Mouse (Mus musculus) heart, embryonic 11.5 days (tissue): Measurements from ENCODE around the gene Acbd3. TPM values are rescaled to one million over a fixed set of nuclear protein-coding genes. Genes with fewer than 3 reads are reported as not detected.

ENCODE experiments used
- ATAC-seq: fragments of 200-750 bp; cut with Nextera tagmentation; replicated peaks from 2 replicates; pipeline ENCODE4 v1.8.0; 2017; ENCODE audit warnings: moderate library complexity; ENCODE audit not compliant: insufficient number of reproducible peaks, low FRiP score, low TSS enrichment
- H3K27ac ChIP-seq: fragments of 300-500 bp; sonication (generic); 2 replicates; pipeline ENCODE4 v1.5.1; 2014; ENCODE audit warnings: mild to moderate bottlenecking, low read depth, low read length
- H3K27me3 ChIP-seq: fragments of 300-500 bp; sonication (generic); 2 replicates; pipeline ENCODE4 v1.6.1; 2014; ENCODE audit warnings: mild to moderate bottlenecking, low read length, mixed read lengths; ENCODE audit not compliant: control insufficient read depth, insufficient read depth
- H3K36me3 ChIP-seq: fragments of 300-500 bp; sonication (generic); 2 replicates; pipeline ENCODE4 v1.6.1; 2014; ENCODE audit warnings: mild to moderate bottlenecking, low read length, moderate library complexity, mixed read lengths; ENCODE audit not compliant: control insufficient read depth, insufficient read depth
- H3K4me1 ChIP-seq: fragments of 300-500 bp; sonication (generic); 2 replicates; pipeline ENCODE4 v1.6.1; 2014; ENCODE audit warnings: low read length; ENCODE audit not compliant: control insufficient read depth, insufficient read depth
- H3K4me2 ChIP-seq: fragments of 300-500 bp; sonication (generic); 2 replicates; pipeline ENCODE4 v1.6.1; 2014; ENCODE audit warnings: mild to moderate bottlenecking, moderate library complexity
- H3K4me3 ChIP-seq: fragments of 300-500 bp; sonication (generic); 2 replicates; pipeline ENCODE4 v1.5.1; 2014; ENCODE audit warnings: low read depth, low read length
- H3K9ac ChIP-seq: fragments of 300-500 bp; sonication (generic); 2 replicates; pipeline ENCODE4 v1.6.1; 2014; ENCODE audit warnings: mild to moderate bottlenecking, low read depth, low read length, moderate library complexity
- H3K9me3 ChIP-seq: fragments of 300-500 bp; sonication (generic); replicated peaks from 2 replicates; pipeline ENCODE4 v1.6.1; 2016; ENCODE audit warnings: low read length; ENCODE audit not compliant: control insufficient read depth
- WGBS: fragments of 180-500 bp; shearing (Covaris S2); extraction: QIAGEN DNeasy Blood & Tissue Kit; methylation state at CpG from one replicate; pipeline ENCODE4 v1.1.7; 2014; ENCODE audit not compliant: insufficient replicate concordance; 5-methylcytosine and 5-hydroxymethylcytosine counted together
- polyA plus RNA-seq: library from polyadenylated mRNA; unstranded; fragments of >200 nt; fragmentation: Nextera tagmentation; extraction: Ambion mirVana; gene quantifications from 2 replicates; pipeline ENCODE4 v1.2.1, GENCODE M21; 2014

Gene Acbd3
- polyA plus RNA-seq, 1 experiment from 2014 or later, result 23.0 TPM

GRCm38 (mm10) chr1:180754376-180754775, 28.5 kb downstream of the Acbd3 start:
- H3K4me2 ChIP-seq, result no peak overlapping the region
- H3K9ac ChIP-seq, result no peak overlapping the region
- peaks cover 12% of the 10 kb centered on the region; the same call in 1 of the 2 replicates for H3K36me3 ChIP-seq
- H3K4me1 ChIP-seq, result no peaks in the 10 kb centered on the region
- H3K9me3 ChIP-seq, result no peaks in the 10 kb centered on the region
- no peak overlapping the region for H3K4me3 ChIP-seq
- WGBS, result 91% methylated on average over 8 of the region's 8 CpGs
- no peak for ATAC-seq
- no peaks in the 10 kb centered on the region for H3K27me3 ChIP-seq
- H3K27ac ChIP-seq, result no peak overlapping the region

- no peak overlapping the region for H3K4me2 ChIP-seq
- H3K36me3 ChIP-seq, result peaks cover 12% of the 10 kb centered on the region; the same call in 1 of the 2 replicates
- no peak overlapping the region for H3K9ac ChIP-seq
- H3K27ac ChIP-seq, result no peak overlapping the region
- no peaks in the 10 kb centered on the region for H3K9me3 ChIP-seq
- no peak overlapping the region for H3K4me3 ChIP-seq
- no peak for ATAC-seq
- WGBS, result 85% methylated on average over 2 of the region's 2 CpGs
- no peaks in the 10 kb centered on the region for H3K4me1 ChIP-seq
- no peaks in the 10 kb centered on the region for H3K27me3 ChIP-seq
Measured at GRCm38 (mm10) chr1:180756711-180757110, 30.9 kb downstream of the Acbd3 start.

- WGBS, result 86% methylated on average over 3 of the region's 3 CpGs
- peaks cover 3% of the 10 kb centered on the region; the same call in 1 of the 2 replicates for H3K27me3 ChIP-seq
- H3K9me3 ChIP-seq, result no peaks in the 10 kb centered on the region
- ATAC-seq, result no peak
- no peak overlapping the region for H3K27ac ChIP-seq
- H3K4me3 ChIP-seq, result no peak overlapping the region
- H3K9ac ChIP-seq, result no peak overlapping the region
- H3K4me2 ChIP-seq, result no peak overlapping the region
- peaks cover 7% of the 10 kb centered on the region; the same call in 1 of the 2 replicates for H3K36me3 ChIP-seq
- H3K4me1 ChIP-seq, result no peaks in the 10 kb centered on the region
Measured at GRCm38 (mm10) chr1:180757252-180757955, 31.6 kb downstream of the Acbd3 start.

- 88% methylated on average over 7 of the region's 7 CpGs for WGBS
- peaks cover 9% of the 10 kb centered on the region for H3K27me3 ChIP-seq
- ATAC-seq, result no peak
- no peak overlapping the region for H3K4me2 ChIP-seq
- H3K4me3 ChIP-seq, result no peak overlapping the region
- H3K9ac ChIP-seq, result no peak overlapping the region
- H3K36me3 ChIP-seq, result peaks cover 4% of the 10 kb centered on the region; the same call in 1 of the 2 replicates
- no peak overlapping the region for H3K27ac ChIP-seq
- no peaks in the 10 kb centered on the region for H3K4me1 ChIP-seq
- no peaks in the 10 kb centered on the region for H3K9me3 ChIP-seq
Measured at GRCm38 (mm10) chr1:180757956-180758520, 32.2 kb downstream of the Acbd3 start.

GRCm38 (mm10) chr1:180762180-180762579, 36.3 kb downstream of the Acbd3 start:
- Histone ChIP-seq H3K4me3 (no peak overlapping the region), H3K4me1 (no peaks in the 10 kb centered on the region), H3K27me3 (peaks cover 16% of the 10 kb centered on the region), H3K4me2 (no peak overlapping the region), H3K9me3 (no peaks in the 10 kb centered on the region), H3K36me3 (no peaks in the 10 kb centered on the region), H3K9ac (no peak overlapping the region), H3K27ac (no peak overlapping the region)
- WGBS, result 69% methylated on average over 11 of the region's 11 CpGs
- ATAC-seq, result no peak

- H3K9me3 ChIP-seq, result no peaks in the 10 kb centered on the region
- H3K4me1 ChIP-seq, result peaks cover under 1% of the 10 kb centered on the region; the same call in 1 of the 2 replicates
- no peak overlapping the region; the same call in 1 of the 2 replicates for H3K4me2 ChIP-seq
- ATAC-seq, result no peak
- H3K9ac ChIP-seq, result peak overlapping the region; percentile 16; the same call in 1 of the 2 replicates
- no peaks in the 10 kb centered on the region for H3K36me3 ChIP-seq
- peaks cover 16% of the 10 kb centered on the region for H3K27me3 ChIP-seq
- WGBS, result 68% methylated on average over 8 of the region's 8 CpGs
- H3K27ac ChIP-seq, result no peak overlapping the region
- H3K4me3 ChIP-seq, result no peak overlapping the region
Measured at GRCm38 (mm10) chr1:180762679-180763078, 36.8 kb downstream of the Acbd3 start.

- H3K36me3 ChIP-seq, result no peaks in the 10 kb centered on the region
- peak overlapping the region; percentile 61 for H3K9ac ChIP-seq
- peak overlapping the region; percentile 82 for H3K4me2 ChIP-seq
- H3K4me3 ChIP-seq, result peak overlapping the region; percentile 39
- H3K27ac ChIP-seq, result no peak overlapping the region
- H3K27me3 ChIP-seq, result peaks cover 16% of the 10 kb centered on the region
- 5% methylated on average over 14 of the region's 14 CpGs for WGBS
- peaks cover 5% of the 10 kb centered on the region; the same call in 1 of the 2 replicates for H3K4me1 ChIP-seq
- ATAC-seq, result no peak
- H3K9me3 ChIP-seq, result no peaks in the 10 kb centered on the region
Measured at GRCm38 (mm10) chr1:180763307-180763706, 37.5 kb downstream of the Acbd3 start.

- Histone ChIP-seq H3K4me1 (peaks cover 5% of the 10 kb centered on the region; the same call in 1 of the 2 replicates), H3K27ac (no peak overlapping the region), H3K9me3 (no peaks in the 10 kb centered on the region), H3K4me3 (peak overlapping the region; percentile 39), H3K4me2 (peak overlapping the region; percentile 82), H3K36me3 (no peaks in the 10 kb centered on the region), H3K27me3 (peaks cover 16% of the 10 kb centered on the region), H3K9ac (peak overlapping the region; percentile 61)
- ATAC-seq, result no peak; the same call in 1 of the 2 replicates
- under 1% methylated on average over 11 of the region's 11 CpGs for WGBS
Measured at GRCm38 (mm10) chr1:180763828-180764227, 38.0 kb downstream of the Acbd3 start.
